Mouse (Mus musculus): ENCODE measurements at regions not wholly inside any gene's neighbourhood (a gene's known extent, or its start where the extent isn't known, plus 50 kb on each side); places are given as distances from the start of the nearest gene placed in this dataset.
A peak's percentile ranks its signal among the peaks of the same experiment; 100 is the strongest.
"Not testable (repeated sequence)": the region's sequence is repeated elsewhere in the genome, so short reads cannot be mapped to it uniquely, and the experiment has no call there.

GRCm38 (mm10) chr8:83837637-83838378 is 62.1 kb upstream of the Adgrl1 start:
- no peak for ATAC-seq (replicated peaks; ENCODE audit: low FRiP score, low TSS enrichment, poor library complexity, severe bottlenecking)

- no peak for ATAC-seq (replicated peaks; ENCODE audit: low FRiP score, low TSS enrichment, poor library complexity, severe bottlenecking)
These were observed 70.1 kb upstream of the Adgrl1 start for GRCm38 (mm10) chr8:83829851-83830250.

GRCm38 (mm10) chr8:83824925-83825680 is 74.8 kb upstream of the Adgrl1 start:
- ATAC-seq (replicated peaks; ENCODE audit: low FRiP score, low TSS enrichment, poor library complexity, severe bottlenecking) = no peak

- no peak for ATAC-seq (replicated peaks; ENCODE audit: low FRiP score, low TSS enrichment, poor library complexity, severe bottlenecking)
These were observed 78.0 kb upstream of the Adgre5 start for GRCm38 (mm10) chr8:83819086-83819485.

- ATAC-seq (replicated peaks; ENCODE audit: low FRiP score, low TSS enrichment, poor library complexity, severe bottlenecking) = no peak
These were observed 69.5 kb upstream of the Adgre5 start for GRCm38 (mm10) chr8:83810651-83811050.

- no peak for ATAC-seq (replicated peaks; ENCODE audit: low FRiP score, low TSS enrichment, poor library complexity, severe bottlenecking)
These were observed 64.5 kb upstream of the Adgre5 start for GRCm38 (mm10) chr8:83805612-83806011.

GRCm38 (mm10) chr8:83803312-83803711 is 62.2 kb upstream of the Adgre5 start:
- ATAC-seq (replicated peaks; ENCODE audit: low FRiP score, low TSS enrichment, poor library complexity, severe bottlenecking) = not testable (repeated sequence)

- ATAC-seq (replicated peaks; ENCODE audit: low FRiP score, low TSS enrichment, poor library complexity, severe bottlenecking) = 0 out of 2 replicates have a peak, but pooled peaks have one; percentile 23
These were observed 61.4 kb upstream of the Adgre5 start for GRCm38 (mm10) chr8:83802506-83802905.

GRCm38 (mm10) chr8:83799607-83799950 is 58.5 kb upstream of the Adgre5 start:
- ATAC-seq (replicated peaks; ENCODE audit: low FRiP score, low TSS enrichment, poor library complexity, severe bottlenecking) = no peak

GRCm38 (mm10) chr8:83798881-83799606 is 57.9 kb upstream of the Adgre5 start:
- no peak for ATAC-seq (replicated peaks; ENCODE audit: low FRiP score, low TSS enrichment, poor library complexity, severe bottlenecking)

GRCm38 (mm10) chr8:83793491-83794238 is 52.5 kb upstream of the Adgre5 start:
- ATAC-seq (replicated peaks; ENCODE audit: low FRiP score, low TSS enrichment, poor library complexity, severe bottlenecking) = no peak
